Mouse (Mus musculus): ENCODE results near the gene Filip1l. TPM values are rescaled to one million over a fixed set of nuclear protein-coding genes. Genes with fewer than 3 reads are reported as not detected.

The Filip1l gene
- polyA plus RNA-seq, 1 experiment from 2014 or later, result 35.3 TPM

GRCm38 (mm10) chr16:57478451-57478850 is 125.6 kb downstream of the Filip1l start:
- DNase-seq (ENCODE audit: low spot score) (no peak), ATAC-seq (ENCODE audit: low FRiP score, low TSS enrichment) (peak; percentile 56; the same call in 1 of the 2 replicates)
- Histone ChIP-seq H3K4me3 (ENCODE audit: low read depth, low read length) (no peak overlapping the region), H3K9me3 (ENCODE audit: control insufficient read depth, low read length) (no peaks in the 10 kb centered on the region), H3K27me3 (ENCODE audit: control insufficient read depth, insufficient read depth, low read length) (no peaks in the 10 kb centered on the region), H3K4me2 (replicated peaks; ENCODE audit: low read depth) (no peak overlapping the region), H3K36me3 (ENCODE audit: control insufficient read depth, insufficient read depth, low read length) (no peaks in the 10 kb centered on the region), H3K9ac (ENCODE audit: low read length) (no peak overlapping the region), H3K4me1 (replicated peaks; ENCODE audit: control insufficient read depth, insufficient read depth) (no peaks in the 10 kb centered on the region; the same call in 1 of the 2 replicates), H3K27ac (replicated peaks) (no peak overlapping the region; the same call in 1 of the 2 replicates)
- TF ChIP-seq EP300 (optimal IDR thresholded peaks at IDR 0.05), result no peak
- TF ChIP-seq CTCF (IDR thresholded peaks at IDR 0.05; ENCODE audit: low read depth), result no peak
- WGBS, result 46% methylated on average over 2 of the region's 2 CpGs

DNA sequence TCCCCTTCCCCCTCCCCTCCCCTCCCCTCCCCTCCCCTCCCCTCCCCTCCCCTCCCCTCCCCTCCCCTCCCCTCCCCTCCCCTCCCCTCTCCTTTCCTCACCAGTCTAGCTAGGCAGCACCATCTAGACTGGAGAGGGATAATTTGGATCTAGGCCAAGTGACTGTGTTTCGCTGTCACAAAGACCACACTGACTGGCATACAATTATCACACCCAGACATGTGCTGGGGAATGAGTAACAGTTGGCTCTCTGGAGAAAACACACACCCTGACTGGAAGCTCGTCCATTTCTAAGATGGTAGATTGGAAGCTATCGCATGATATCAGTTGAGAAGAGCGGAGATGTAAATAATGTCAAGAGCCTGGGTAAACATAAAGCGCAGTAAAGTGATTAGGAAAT is 126.9 kb downstream of the Filip1l start:
- Histone ChIP-seq H3K4me2 (replicated peaks; ENCODE audit: low read depth) (no peak overlapping the region), H3K4me1 (replicated peaks; ENCODE audit: control insufficient read depth, insufficient read depth) (no peaks in the 10 kb centered on the region; the same call in 1 of the 2 replicates), H3K27me3 (ENCODE audit: control insufficient read depth, insufficient read depth, low read length) (no peaks in the 10 kb centered on the region), H3K9ac (ENCODE audit: low read length) (no peak overlapping the region), H3K36me3 (ENCODE audit: control insufficient read depth, insufficient read depth, low read length) (no peaks in the 10 kb centered on the region), H3K4me3 (ENCODE audit: low read depth, low read length) (no peak overlapping the region), H3K27ac (replicated peaks) (no peak overlapping the region), H3K9me3 (ENCODE audit: control insufficient read depth, low read length) (no peaks in the 10 kb centered on the region)
- no peak for TF ChIP-seq EP300 (optimal IDR thresholded peaks at IDR 0.05)
- no peak for TF ChIP-seq CTCF (IDR thresholded peaks at IDR 0.05; ENCODE audit: low read depth)
- 35% methylated on average over 5 of the region's 5 CpGs for WGBS
- ATAC-seq (ENCODE audit: low FRiP score, low TSS enrichment) (no peak), DNase-seq (ENCODE audit: low spot score) (no peak)

DNA sequence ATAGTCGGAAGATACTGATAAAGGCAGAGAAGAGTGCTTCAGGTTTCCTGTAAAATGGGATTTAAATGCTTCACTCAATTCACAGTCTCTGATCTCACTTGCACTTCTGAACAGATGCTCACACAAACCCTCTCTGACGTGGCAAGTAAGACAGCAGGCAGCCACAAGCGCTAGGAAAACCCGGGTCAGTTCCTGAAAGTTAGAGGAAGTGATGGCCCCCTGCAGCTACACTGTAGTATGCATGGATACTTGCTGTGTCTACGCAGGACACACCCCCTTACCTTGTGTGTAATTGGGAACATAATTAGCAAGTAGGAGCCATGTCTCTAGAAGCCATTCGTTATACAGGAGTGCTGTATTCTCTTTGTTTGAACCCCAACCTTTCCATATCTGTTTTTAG is 129.4 kb downstream of the Filip1l start:
- ATAC-seq (ENCODE audit: low FRiP score, low TSS enrichment), result no peak
- Histone ChIP-seq H3K4me2 (replicated peaks; ENCODE audit: low read depth) (no peak overlapping the region), H3K9me3 (ENCODE audit: control insufficient read depth, low read length) (no peaks in the 10 kb centered on the region), H3K4me3 (ENCODE audit: low read depth, low read length) (no peak overlapping the region), H3K9ac (ENCODE audit: low read length) (no peak overlapping the region), H3K27me3 (ENCODE audit: control insufficient read depth, insufficient read depth, low read length) (no peaks in the 10 kb centered on the region), H3K36me3 (ENCODE audit: control insufficient read depth, insufficient read depth, low read length) (no peaks in the 10 kb centered on the region), H3K27ac (replicated peaks) (no peak overlapping the region), H3K4me1 (replicated peaks; ENCODE audit: control insufficient read depth, insufficient read depth) (no peaks in the 10 kb centered on the region; the same call in none of the 2 replicates)
- TF ChIP-seq EP300 (optimal IDR thresholded peaks at IDR 0.05) (no peak), CTCF (IDR thresholded peaks at IDR 0.05; ENCODE audit: low read depth) (no peak)
- DNase-seq (ENCODE audit: low spot score), result no peak
- WGBS, result 72% methylated on average over 6 of the region's 6 CpGs

DNA sequence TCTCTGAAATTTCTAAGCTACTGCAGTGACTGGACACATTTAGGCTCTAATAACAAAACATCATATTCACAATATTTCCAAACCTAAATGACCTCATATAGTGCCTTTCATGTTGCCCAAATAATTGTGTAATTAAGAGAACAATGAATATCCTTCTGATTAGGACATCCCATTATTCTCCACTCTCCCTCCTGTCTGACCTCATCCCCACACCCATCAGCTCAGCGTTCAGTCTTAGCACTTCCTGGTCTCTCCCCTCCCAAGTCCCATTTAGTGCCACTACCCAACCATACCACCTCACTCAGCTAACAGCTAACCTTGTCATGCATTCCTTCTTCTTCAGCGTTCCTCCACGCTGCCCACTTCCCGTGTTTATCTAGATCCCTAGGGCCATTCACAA is 130.0 kb downstream of the Filip1l start:
- no peaks in the 10 kb centered on the region for H3K9me3 ChIP-seq (ENCODE audit: control insufficient read depth, low read length)
- ATAC-seq (ENCODE audit: low FRiP score, low TSS enrichment), result no peak
- H3K9ac ChIP-seq (ENCODE audit: low read length), result no peak overlapping the region
- TF ChIP-seq EP300 (optimal IDR thresholded peaks at IDR 0.05) (no peak), CTCF (IDR thresholded peaks at IDR 0.05; ENCODE audit: low read depth) (no peak)
- no peaks in the 10 kb centered on the region for H3K27me3 ChIP-seq (ENCODE audit: control insufficient read depth, insufficient read depth, low read length)
- no peak overlapping the region for H3K4me3 ChIP-seq (ENCODE audit: low read depth, low read length)
- no peak overlapping the region for H3K4me2 ChIP-seq (replicated peaks; ENCODE audit: low read depth)
- no peak for DNase-seq (ENCODE audit: low spot score)
- H3K36me3 ChIP-seq (ENCODE audit: control insufficient read depth, insufficient read depth, low read length), result no peaks in the 10 kb centered on the region
- no peaks in the 10 kb centered on the region; the same call in none of the 2 replicates for H3K4me1 ChIP-seq (replicated peaks; ENCODE audit: control insufficient read depth, insufficient read depth)
- WGBS, result 57% methylated on average over 4 of the region's 4 CpGs
- peak overlapping the region; percentile 36; the same call in 1 of the 2 replicates for H3K27ac ChIP-seq (replicated peaks)

GRCm38 (mm10) chr16:57483503-57483902 is 130.6 kb downstream of the Filip1l start:
- Histone ChIP-seq H3K27me3 (ENCODE audit: control insufficient read depth, insufficient read depth, low read length) (no peaks in the 10 kb centered on the region), H3K27ac (replicated peaks) (peak overlapping the region; percentile 36; the same call in 1 of the 2 replicates), H3K36me3 (ENCODE audit: control insufficient read depth, insufficient read depth, low read length) (no peaks in the 10 kb centered on the region), H3K4me3 (ENCODE audit: low read depth, low read length) (no peak overlapping the region), H3K9ac (ENCODE audit: low read length) (no peak overlapping the region), H3K9me3 (ENCODE audit: control insufficient read depth, low read length) (no peaks in the 10 kb centered on the region), H3K4me1 (replicated peaks; ENCODE audit: control insufficient read depth, insufficient read depth) (no peaks in the 10 kb centered on the region; the same call in none of the 2 replicates), H3K4me2 (replicated peaks; ENCODE audit: low read depth) (no peak overlapping the region)
- TF ChIP-seq EP300 (optimal IDR thresholded peaks at IDR 0.05) (no peak), CTCF (IDR thresholded peaks at IDR 0.05; ENCODE audit: low read depth) (no peak)
- no peak for DNase-seq (ENCODE audit: low spot score)
- no peak for ATAC-seq (ENCODE audit: low FRiP score, low TSS enrichment)
- WGBS, result 50% methylated on average over 2 of the region's 2 CpGs

DNA sequence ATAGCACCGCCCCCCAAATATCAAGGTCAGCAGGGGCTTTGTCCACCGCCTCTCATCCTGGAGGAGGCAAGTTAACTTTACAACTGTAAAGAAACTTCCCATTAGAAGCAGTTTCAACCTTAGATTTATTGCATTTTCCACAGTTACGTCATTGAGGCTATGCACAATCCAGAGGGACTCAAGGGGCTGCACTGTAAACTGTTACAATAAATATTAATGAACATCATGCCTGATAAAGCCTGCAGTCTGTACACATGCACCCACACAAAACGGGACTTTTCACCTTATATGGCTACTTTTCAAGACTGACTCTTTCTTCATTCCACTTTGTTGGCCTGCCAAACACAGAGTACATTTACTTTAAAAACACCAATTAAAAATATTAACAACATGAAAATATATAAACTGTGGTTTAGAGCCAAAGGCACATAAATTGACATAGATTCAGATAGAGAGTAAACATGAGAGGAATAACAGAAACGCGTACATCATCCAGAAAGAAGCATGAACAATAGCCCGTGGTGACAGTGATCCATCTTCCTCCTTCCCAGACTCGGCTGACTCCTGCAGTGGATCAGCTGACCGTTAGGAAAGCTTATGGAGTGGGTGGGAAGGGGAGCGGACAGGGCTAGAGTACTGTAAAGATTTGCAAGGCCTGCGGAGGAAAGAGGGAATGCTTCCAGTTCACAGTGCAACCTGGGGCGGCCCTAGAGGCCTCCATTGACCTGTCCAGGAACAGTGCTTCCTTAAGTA is 131.3 kb downstream of the Filip1l start:
- ATAC-seq (ENCODE audit: low FRiP score, low TSS enrichment), result peak; percentile 75
- Histone ChIP-seq H3K36me3 (ENCODE audit: control insufficient read depth, insufficient read depth, low read length) (no peaks in the 10 kb centered on the region), H3K27me3 (ENCODE audit: control insufficient read depth, insufficient read depth, low read length) (no peaks in the 10 kb centered on the region), H3K4me2 (replicated peaks; ENCODE audit: low read depth) (no peak overlapping the region), H3K4me3 (ENCODE audit: low read depth, low read length) (no peak overlapping the region), H3K4me1 (replicated peaks; ENCODE audit: control insufficient read depth, insufficient read depth) (no peaks in the 10 kb centered on the region; the same call in none of the 2 replicates), H3K9me3 (ENCODE audit: control insufficient read depth, low read length) (no peaks in the 10 kb centered on the region), H3K27ac (replicated peaks) (peak overlapping the region; percentile 81), H3K9ac (ENCODE audit: low read length) (no peak overlapping the region)
- 40% methylated on average over 12 of the region's 12 CpGs for WGBS
- TF ChIP-seq CTCF (IDR thresholded peaks at IDR 0.05; ENCODE audit: low read depth), result no peak
- TF ChIP-seq EP300 (optimal IDR thresholded peaks at IDR 0.05), result no peak
- no peak for DNase-seq (ENCODE audit: low spot score)
